Mouse (Mus musculus): ENCODE measurements around the gene Cpsf4l.

The Cpsf4l gene

DNA sequence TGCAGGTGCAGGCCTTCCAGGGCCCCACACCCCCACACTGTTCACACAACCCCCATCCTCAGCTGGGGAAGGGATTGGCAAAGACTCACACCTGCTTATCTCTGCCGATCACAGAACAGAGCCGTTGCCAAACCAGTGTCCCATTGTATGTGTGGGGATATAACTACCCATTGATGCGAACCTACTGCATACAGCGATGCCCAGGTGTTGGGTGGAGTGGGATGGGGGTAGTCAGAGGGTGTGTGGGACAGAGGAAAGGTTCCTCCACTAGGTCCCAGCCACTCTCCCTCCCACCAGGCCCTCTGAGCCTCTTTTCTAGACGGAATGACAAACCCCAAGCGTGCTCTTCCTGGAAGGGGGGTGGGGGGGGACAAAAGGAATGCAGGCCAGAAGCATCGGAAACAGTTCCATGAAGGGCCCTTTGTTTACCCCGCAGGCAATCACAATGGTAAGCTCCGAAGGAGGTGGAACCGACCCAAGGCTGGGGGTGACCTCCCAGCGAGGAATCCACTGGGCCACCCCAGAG, at the start of gene Cpsf4l:
Gene Cpsf4l (minus strand): TSS at position 287 of the 526 bp plus-strand sequence.
- peak; percentile 60 to 83 for DNase-seq

GRCm38 (mm10) chr11:113758851-113759250, 49.0 kb upstream of the Cpsf4l start:
- DNase-seq: no peak

- DNase-seq: no peak
These were observed 46.8 kb upstream of the Cpsf4l start for GRCm38 (mm10) chr11:113756578-113756977.

DNA sequence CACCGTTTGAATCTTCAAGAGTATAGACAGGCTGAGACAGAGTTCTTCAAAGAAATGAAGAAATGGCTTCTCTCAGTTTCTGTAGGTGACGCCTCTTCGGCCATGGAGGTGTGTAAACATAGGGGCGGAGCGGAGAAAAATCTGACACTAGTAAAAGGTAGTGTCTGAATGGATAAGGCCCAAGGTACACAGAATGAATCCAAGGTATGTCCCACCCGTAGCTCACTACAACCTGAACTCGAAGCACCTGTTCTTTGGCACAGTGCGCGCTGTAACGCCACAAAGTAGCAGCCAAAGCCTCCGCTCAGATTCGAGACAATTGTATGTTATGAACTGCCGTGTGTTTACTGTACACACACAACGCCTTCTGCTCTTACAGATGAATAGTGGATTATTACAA, 46.1 kb upstream of the Cpsf4l start:
- DNase-seq: no peak

GRCm38 (mm10) chr11:113754845-113755244, 45.0 kb upstream of the Cpsf4l start:
- no peak for DNase-seq

DNA sequence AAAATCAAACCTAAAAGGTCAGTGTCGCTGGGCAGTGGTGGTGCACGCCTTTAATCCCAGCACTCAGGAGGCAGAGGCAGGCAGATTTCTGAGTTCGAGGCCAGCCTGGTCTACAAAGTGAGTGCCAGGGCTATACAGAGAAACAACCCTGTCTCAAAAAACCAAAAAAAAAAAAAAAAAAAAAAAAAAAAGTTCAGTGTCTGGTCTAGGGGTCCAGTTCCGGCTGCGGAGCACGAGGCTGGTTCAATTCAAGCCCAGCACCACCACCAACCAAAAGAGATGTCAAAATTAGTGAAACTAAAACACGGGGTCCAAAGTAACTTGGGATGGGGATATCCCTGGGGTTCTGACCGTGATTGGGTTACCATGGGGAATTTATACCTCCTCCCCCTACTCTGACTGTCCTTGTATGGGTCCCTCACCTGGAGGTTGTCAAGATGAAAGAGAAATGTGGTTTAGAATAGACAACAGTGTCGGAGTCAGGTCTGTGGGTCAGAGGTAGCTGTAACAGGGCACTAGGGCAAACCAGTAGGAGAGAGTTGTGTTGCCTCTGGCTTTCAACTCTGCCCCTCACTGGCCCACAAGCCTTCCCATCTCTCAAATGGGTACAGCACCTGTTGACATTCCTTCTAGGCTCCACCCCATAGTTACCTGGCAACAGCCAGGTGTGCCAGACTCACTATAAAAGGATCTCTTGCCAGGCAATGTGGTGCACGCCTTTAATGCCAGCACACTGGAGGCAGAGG, 43.0 kb upstream of the Cpsf4l start:
- DNase-seq: no peak

GRCm38 (mm10) chr11:113752158-113752661, 42.4 kb upstream of the Cpsf4l start:
- DNase-seq: no peak

DNA sequence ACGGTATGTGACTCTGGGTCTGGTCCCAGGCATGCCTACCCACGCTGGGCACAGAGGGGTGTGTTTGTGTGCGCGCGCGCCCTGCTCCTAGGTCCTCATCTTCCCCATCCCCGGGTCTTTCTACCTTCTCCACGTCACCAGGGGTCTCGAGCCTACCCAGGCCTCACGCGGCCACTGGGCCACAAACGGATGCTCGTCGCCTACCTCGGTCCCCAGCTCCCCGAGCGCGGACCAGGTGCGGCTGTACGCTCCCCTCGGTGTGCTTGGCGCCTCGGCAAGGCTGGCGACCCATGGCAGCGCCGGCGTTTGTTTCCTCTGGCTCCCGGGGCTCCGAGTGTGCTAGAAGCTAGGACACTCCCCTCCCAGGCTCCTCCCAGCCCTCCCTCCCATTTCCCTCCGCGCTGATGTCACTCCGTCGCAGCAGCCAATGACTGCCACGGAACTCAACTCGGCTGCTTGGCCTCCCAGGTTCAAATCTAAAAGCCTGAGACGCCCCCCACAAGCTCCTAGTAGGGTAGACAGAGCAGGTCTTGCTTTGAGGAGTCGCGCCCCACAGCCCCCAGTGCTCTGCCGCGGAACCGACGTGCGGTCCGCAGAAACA, 41.8 kb upstream of the Cpsf4l start, which contains the start of gene Cdc42ep4:
Gene Cdc42ep4 (minus strand): TSS at position 398 of the 601 bp plus-strand sequence.
- peak; percentile 81 to 88 for DNase-seq

DNA sequence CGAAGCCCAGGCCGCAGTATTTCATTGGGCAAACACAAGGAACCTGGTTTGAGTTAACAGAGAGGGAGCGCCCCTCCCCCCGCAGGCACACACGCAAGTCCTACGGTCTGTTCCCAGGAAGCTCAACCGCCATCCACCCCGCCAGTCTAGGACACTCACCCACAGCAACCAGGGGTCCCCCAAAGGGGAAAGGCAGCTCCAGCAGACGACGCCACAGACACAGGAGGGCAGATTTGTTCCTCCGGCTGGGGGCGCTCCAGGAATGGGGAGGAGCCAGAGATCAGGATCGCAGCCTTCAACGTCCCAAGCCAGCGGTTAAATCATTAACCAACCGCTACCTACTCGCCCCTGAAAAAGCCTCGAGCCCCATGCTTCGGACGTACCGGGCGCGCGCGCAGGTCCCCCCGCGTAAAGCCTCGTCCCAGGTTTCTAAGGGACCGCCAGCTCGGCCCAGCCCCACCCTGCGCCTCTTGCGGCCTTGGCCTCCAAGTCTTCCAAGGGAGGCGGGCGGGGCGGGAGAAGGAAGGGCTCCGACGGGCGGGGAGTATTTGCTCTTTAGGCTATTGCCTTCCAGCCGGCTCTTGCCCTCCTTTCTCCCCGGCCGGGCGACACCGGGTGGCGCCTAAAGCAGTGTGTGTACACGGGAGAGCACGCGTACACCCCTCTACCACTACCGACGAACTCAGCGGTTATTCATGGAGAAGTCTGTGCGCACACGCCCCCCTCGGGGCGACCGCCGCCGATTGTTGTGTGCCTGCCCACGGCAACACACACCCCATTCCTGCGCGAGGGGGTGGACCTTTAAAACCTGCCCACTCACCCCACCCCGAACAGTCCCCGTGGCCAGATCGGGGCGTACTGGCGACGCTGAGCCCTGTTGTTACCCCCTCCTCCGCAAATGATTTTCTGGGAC, 41.0 kb upstream of the Cpsf4l start:
- peak; percentile 82 to 84 for DNase-seq

DNA sequence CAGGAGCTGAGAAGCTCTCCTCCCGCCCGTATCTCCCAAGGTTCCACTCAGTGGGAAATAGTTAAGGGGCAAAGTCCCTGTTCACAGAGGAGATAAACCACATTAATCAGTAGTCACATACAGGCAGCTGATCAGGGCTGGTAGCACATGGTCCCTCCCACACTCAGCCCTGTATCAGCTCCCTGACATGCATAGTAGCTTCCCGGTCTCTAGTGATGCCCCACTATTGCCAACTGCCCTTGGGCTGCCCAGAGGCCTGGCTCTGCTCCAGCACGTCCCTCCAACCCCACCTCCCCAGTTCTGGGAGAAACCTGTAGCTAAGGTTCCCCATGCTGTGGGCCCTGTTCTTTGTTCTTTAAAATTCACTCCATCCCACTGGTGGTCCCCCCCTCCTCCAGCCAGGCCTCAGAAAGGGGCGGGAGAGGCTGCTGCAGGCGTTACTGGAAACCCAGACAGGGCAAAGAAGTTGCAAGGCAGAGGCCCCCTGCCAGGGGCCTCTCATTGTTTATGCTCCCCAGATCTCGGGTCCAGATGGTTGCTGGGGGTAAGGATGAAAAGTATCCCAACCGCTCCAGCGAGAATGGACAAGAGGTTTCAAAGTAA, 40.0 kb upstream of the Cpsf4l start:
- DNase-seq: no peak

DNA sequence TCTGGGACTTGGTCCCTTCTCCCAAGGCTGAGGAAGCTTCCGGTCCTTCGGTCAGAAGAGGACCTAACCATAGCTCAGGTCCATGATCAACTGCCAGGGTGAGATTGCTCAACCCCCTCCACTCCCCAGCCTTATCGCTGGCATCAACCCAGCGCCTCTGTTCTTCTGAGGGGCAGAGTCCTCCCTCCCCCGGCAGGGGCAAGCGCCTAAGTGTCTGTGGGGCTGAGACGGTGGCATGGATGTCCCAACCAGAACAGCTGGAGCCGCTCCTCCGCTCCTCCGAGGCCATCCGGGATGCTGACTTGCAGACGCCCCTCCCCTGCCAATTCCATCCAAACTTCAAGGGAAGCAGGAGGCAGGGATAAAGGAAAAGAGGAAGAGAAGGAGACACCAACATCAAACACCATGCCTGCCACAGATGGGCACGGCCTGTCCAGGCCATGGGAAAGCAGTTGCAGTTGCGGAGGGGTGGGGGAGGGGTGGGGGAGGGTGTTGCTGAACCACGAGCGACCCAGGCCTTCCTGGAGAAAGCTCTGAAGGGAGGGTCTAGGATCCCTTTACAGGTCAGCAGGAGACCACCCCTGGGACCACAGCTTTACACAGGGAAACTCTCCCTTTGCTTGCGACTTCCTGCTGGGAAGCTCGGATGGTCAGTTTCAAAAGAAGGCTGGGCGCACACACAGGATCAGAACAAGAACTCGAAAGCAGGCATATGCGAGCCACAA, 39.1 kb upstream of the Cpsf4l start:
- DNase-seq: peak in 1 of 2 experiments; percentile 39

- no peak for DNase-seq
These were observed 38.0 kb upstream of the Cpsf4l start for GRCm38 (mm10) chr11:113747725-113748380.

DNA sequence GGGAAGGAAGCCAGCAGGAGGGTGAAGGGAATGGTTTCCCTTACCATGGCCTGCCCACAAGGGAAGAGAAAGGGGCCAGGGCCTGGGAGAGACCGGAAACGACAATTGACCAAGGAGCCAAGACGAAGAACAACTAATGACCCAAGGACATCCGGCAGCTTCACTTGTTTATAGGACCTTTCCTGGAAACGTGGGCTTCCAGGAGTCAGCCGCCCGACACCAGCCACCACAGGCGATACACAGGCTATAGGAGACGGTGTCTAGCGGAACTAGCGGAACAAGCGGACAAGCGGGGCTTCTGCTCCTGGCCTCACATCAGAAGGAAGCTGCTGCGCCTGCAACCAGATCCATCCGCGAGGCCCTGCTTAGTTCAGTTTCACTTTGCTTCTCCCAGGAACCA, 37.2 kb upstream of the Cpsf4l start:
- DNase-seq: peak; percentile 31 to 46

DNA sequence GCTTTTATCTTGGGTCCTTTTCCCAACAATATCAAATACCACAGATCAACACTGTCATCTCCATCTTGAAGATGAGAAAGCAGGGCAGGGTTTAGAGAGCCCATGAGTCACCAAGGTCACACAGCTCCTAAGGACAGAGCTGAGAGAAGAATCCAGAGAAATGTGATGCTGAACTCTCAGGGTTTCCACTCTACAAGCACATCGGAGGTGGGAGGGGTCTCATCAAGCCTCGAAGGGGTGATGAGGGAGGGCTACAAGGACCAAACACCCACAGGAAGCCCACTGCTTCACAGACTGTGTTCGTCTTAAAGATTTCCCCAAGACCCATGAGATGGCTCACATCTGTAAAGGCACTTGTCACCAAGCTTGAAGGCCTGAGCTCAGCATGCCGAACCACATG, 36.1 kb upstream of the Cpsf4l start:
- no peak for DNase-seq

DNA sequence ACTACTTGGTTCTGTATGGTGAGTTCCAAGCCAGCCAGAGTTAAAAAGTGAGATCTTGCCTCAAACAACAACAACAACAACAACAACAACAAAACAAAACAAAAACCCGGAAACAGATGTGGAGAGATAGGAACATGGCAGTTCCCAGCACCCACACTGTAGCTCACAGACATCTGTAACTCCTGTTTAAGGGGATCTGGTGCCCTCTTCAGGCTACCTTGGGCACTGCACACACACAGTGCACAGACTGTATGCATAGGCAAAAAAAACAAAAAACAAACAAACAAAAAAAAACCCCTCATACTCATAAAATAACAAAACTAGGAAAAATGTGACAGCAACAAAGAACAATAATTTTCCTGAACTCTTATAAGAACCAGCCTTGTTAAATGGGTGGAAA, 33.2 kb upstream of the Cpsf4l start:
- DNase-seq: no peak

DNA sequence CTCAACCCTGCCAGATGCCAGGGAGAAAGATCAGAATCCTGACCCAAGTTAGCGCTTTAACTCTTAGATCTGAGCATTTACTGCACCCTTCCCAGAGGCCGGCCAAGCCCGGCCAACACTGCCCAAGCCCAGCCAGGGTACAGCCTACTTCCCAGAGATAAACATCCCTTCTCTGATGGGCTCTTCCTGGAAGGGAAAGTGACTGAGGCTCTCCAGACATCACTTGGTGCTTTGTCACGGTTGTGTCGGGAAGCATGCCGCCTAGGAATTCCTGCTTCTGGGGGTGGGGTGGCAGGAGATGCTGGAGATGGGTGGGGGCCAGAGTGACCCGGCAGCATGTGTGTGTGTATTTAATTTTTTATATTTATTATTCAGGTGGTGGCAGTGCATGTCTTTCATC, 30.3 kb upstream of the Cpsf4l start:
- peak in 1 of 2 experiments; percentile 2 for DNase-seq

DNA sequence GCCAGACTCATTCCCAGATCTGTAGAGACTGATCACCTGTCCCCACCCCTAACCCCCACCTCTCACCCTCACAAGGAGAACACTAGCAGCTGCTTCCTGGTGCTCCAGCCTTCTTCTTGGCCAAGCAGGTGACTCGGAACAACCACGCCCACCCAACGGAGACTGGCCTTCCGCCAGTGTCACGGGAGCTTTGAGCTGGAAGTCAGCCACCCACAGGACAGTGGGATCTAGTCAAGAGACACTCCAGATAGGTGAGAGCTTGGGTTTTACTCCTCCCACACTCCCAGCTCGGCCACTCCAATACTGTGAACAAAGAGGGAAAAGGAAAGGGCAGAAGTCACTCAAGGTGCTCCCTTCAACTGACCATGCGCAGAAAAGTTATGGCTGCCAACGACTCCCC, 29.4 kb upstream of the Cpsf4l start:
- peak in 1 of 2 experiments; percentile 10 for DNase-seq

DNA sequence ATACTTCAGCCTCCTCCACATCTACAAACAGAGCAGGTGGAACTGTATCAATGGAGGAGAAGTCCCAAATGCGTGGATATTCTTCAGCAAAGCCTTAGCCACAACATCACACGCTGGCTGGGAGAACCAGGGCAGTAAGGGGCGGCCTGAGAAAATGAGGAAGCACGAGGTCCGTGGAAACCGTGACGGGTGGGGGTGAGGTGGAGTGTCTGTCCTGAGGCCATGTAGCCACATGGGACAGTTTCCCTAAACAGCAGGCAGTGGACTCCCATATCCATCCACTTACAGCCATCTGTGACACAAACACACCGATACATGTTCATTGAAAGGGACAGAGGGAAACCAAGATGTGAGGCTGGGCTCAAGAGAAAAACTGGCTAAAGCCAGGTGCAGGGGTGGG, 28.1 kb upstream of the Cpsf4l start:
- DNase-seq: no peak

DNA sequence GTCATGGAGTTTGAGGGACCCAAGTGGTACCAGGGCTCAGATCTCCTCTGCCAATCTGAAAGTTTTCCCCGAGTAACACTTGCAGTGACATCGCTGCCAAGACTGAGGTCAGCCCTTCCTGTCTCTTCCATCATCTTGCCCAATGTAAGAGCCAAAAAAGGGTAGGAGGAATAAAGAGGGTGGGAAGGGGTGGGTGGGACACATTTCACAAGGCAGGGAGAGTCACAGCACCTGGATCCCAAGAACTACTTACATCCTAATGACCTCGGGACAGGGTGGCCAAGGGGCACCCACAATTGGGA, 27.7 kb upstream of the Cpsf4l start:
- DNase-seq: no peak

GRCm38 (mm10) chr11:113736848-113737552, 27.2 kb upstream of the Cpsf4l start:
- DNase-seq: no peak

DNA sequence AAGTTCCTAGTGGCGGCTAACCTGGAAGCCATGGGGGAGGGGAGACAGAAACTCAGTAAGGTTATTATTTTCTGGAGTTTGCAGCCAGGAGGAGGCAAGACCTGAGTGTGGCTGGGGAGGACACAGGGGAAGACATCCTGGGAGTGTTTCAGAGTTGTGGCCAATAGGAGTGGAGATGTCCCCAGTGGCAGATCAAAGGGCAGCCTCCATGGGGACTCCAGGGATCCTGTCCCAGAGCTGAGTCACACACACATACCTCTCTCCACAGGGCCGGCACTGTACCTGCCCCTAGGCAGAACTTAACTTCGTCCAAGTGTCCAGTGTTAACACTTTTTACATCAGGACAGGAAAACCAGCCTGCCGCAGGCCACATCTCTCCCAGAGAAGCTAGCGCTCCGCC, 25.3 kb upstream of the Cpsf4l start:
- DNase-seq: no peak

All from thymus, postnatal 36 days (tissue).